Comparison of ENCODE assay signal across 8 mouse cellular contexts in genomic region chr1:191316818-191317217, GRCm38 (mm10). TPM values are rescaled to one million over a fixed set of nuclear protein-coding genes. Genes with fewer than 3 reads are reported as not detected.
DNase-seq lines count a peak whose midpoint lies in the region; ATAC-seq and TF ChIP-seq lines count a peak whose summit lies in the region.

No protein-coding gene starts in this region.

- peaks cover 24% of the 10 kb centered on the region for H3K4me1 ChIP-seq in heart, embryonic 12.5 days (replicated peaks)
- H3K4me1 ChIP-seq in hindbrain, embryonic 13.5 days (replicated peaks): peaks cover 16% of the 10 kb centered on the region
- H3K4me1 ChIP-seq in midbrain, embryonic 10.5 days: peaks cover 19% of the 10 kb centered on the region

- no peak overlapping the region for H3ac ChIP-seq in C2C12 (ENCODE audit: control insufficient read depth, insufficient read length, low read depth)

- no peak overlapping the region for H3K9ac ChIP-seq in heart, embryonic 12.5 days
- H3K9ac ChIP-seq in hindbrain, embryonic 13.5 days: peak overlapping the region; percentile 91

- H3K27ac ChIP-seq in heart, embryonic 12.5 days (ENCODE audit: poor library complexity, severe bottlenecking): no peak overlapping the region
- no peak overlapping the region for H3K27ac ChIP-seq in hindbrain, embryonic 13.5 days
- no peak overlapping the region for H3K27ac ChIP-seq in midbrain, embryonic 10.5 days (replicated peaks)

- no peaks in the 10 kb centered on the region for H3K36me3 ChIP-seq in heart, embryonic 12.5 days
- no peaks in the 10 kb centered on the region for H3K36me3 ChIP-seq in C2C12 (ENCODE audit: control insufficient read depth, insufficient read depth)
- H3K36me3 ChIP-seq in hindbrain, embryonic 13.5 days: no peaks in the 10 kb centered on the region
- H3K36me3 ChIP-seq in midbrain, embryonic 10.5 days: no peaks in the 10 kb centered on the region

- 87% methylated on average over 8 of the region's 8 CpGs for WGBS in heart, embryonic 12.5 days
- WGBS in hindbrain, embryonic 13.5 days: 81% methylated on average over 8 of the region's 8 CpGs
- WGBS in midbrain, embryonic 10.5 days: 91% methylated on average over 8 of the region's 8 CpGs

- TF ChIP-seq CTCF in C2C12 (IDR thresholded peaks at IDR 0.05; ENCODE audit: control insufficient read depth, insufficient read depth, insufficient read length): no peak

- ATAC-seq in heart, embryonic 12.5 days (ENCODE audit: insufficient number of reproducible peaks, low FRiP score): no peak
- no peak for ATAC-seq in hindbrain, embryonic 13.5 days (ENCODE audit: low FRiP score)

- H3K79me2 ChIP-seq in C2C12 (ENCODE audit: control insufficient read depth, insufficient read depth): no peaks in the 10 kb centered on the region

- no peaks in the 10 kb centered on the region for H3K27me3 ChIP-seq in heart, embryonic 12.5 days (replicated peaks)
- H3K27me3 ChIP-seq in C2C12 (ENCODE audit: control insufficient read depth, insufficient read depth, insufficient read length): no peaks in the 10 kb centered on the region
- no peaks in the 10 kb centered on the region for H3K27me3 ChIP-seq in hindbrain, embryonic 13.5 days
- H3K27me3 ChIP-seq in midbrain, embryonic 10.5 days (ENCODE audit: low read depth, poor library complexity, severe bottlenecking): peaks cover 13% of the 10 kb centered on the region

- H3K4me2 ChIP-seq in heart, embryonic 12.5 days: peak overlapping the region; percentile 85
- H3K4me2 ChIP-seq in hindbrain, embryonic 13.5 days: peak overlapping the region; percentile 75

- no peak for DNase-seq in heart, postnatal 14 days
- no peak for DNase-seq in midbrain, embryonic 10.5 days (ENCODE audit: low spot score)
- no peak for DNase-seq in left cerebral cortex, postnatal 36 days (ENCODE audit: low spot score in 2 of 2)
- no peak for DNase-seq in ovary, adult 18-20 months (ENCODE audit: low spot score)
- no peak for DNase-seq in urinary bladder, postnatal 36 days (ENCODE audit: low spot score in 2 of 2)

- no peaks in the 10 kb centered on the region for H3K79me3 ChIP-seq in C2C12 (ENCODE audit: low read depth)

- no peaks in the 10 kb centered on the region for H3K9me3 ChIP-seq in heart, embryonic 12.5 days (replicated peaks)
- no peaks in the 10 kb centered on the region for H3K9me3 ChIP-seq in hindbrain, embryonic 13.5 days
- H3K9me3 ChIP-seq in midbrain, embryonic 10.5 days (replicated peaks): no peaks in the 10 kb centered on the region

- intact Hi-C loops in heart, postnatal 14 days (cut with DNase I): no loop called here
- intact Hi-C loops in left cerebral cortex, postnatal 36 days (cut with DNase I): loop anchor here (10.0 kb wide), 1 partner anchor 78 kb away; no protein-coding TSS in a partner anchor

- H3K4me3 ChIP-seq in heart, embryonic 12.5 days: no peak overlapping the region
- no peak overlapping the region for H3K4me3 ChIP-seq in C2C12 (ENCODE audit: insufficient read depth, poor library complexity, severe bottlenecking)
- H3K4me3 ChIP-seq in hindbrain, embryonic 13.5 days: peak overlapping the region; percentile 70; the same call in 1 of the 2 replicates
- peak overlapping the region; percentile 83; the same call in 1 of the 2 replicates for H3K4me3 ChIP-seq in midbrain, embryonic 10.5 days

TF ChIP-seq in C2C12, 6 proteins besides CTCF, POLR2A, EP300 and RAD21:
- TF ChIP-seq USF1 (IDR thresholded peaks at IDR 0.05; ENCODE audit: low read depth) (no peak), MAX (IDR thresholded peaks at IDR 0.05) (peak; percentile 8)

RNA-seq across cellular contexts. Expression of gene Nenf, which starts 1.2 kb away (rescaled TPM):
- 103 and 105 TPM in 2 replicates for polyA plus RNA-seq in heart, embryonic 12.5 days (2016; fragmentation: Nextera tagmentation; extraction: Ambion mirVana)
- 100 to 1,000 TPM in 1 of 2 experiments, 10 to 100 TPM in 1; 96.9 to 104 TPM for total RNA-seq in heart, postnatal 14 days (2021)
- 98.5 TPM for polyA plus RNA-seq in C2C12 (2012; fragmentation: generic; extraction: Trizol)
- 105 and 109 TPM in 2 replicates for polyA plus RNA-seq in hindbrain, embryonic 13.5 days (2015; fragmentation: Nextera tagmentation; extraction: Ambion mirVana)
- polyA plus RNA-seq in midbrain, embryonic 10.5 days (2016; fragmentation: Nextera tagmentation; extraction: Ambion mirVana): 49.4 and 63.5 TPM in 2 replicates
- 10 to 100 TPM; 66.1 to 76.7 TPM for total RNA-seq in left cerebral cortex, postnatal 36 days (2021)

RNA-seq across cellular contexts. Expression of gene Tmem206, which starts 8.9 kb away (rescaled TPM):
- 16.6 and 18.1 TPM in 2 replicates for polyA plus RNA-seq in heart, embryonic 12.5 days (2016; fragmentation: Nextera tagmentation; extraction: Ambion mirVana)
- 1 to 10 TPM; 3.4 to 4.7 TPM for total RNA-seq in heart, postnatal 14 days (2021)
- polyA plus RNA-seq in C2C12 (2012; fragmentation: generic; extraction: Trizol): 9.8 TPM
- 36.7 and 39.9 TPM in 2 replicates for polyA plus RNA-seq in hindbrain, embryonic 13.5 days (2015; fragmentation: Nextera tagmentation; extraction: Ambion mirVana)
- polyA plus RNA-seq in midbrain, embryonic 10.5 days (2016; fragmentation: Nextera tagmentation; extraction: Ambion mirVana): 32.3 and 34.9 TPM in 2 replicates
- 1 to 10 TPM; 8.2 to 8.7 TPM for total RNA-seq in left cerebral cortex, postnatal 36 days (2021)

Comparison
In these comparisons a context has a peak if more than half of its experiments do, and no peak if none do; other contexts are left out.
1. H3K4me3 ChIP-seq: peak in hindbrain, embryonic 13.5 days (single experiment) and midbrain, embryonic 10.5 days (single experiment); none in heart, embryonic 12.5 days (single experiment) and C2C12 (single experiment).